Mouse (Mus musculus) kidney, postnatal 36 days (tissue): Measurements from ENCODE around the gene Qdpr.
"Not testable (repeated sequence)": the region's sequence is repeated elsewhere in the genome, so short reads cannot be mapped to it uniquely, and the experiment has no call there.

Experiments used
- DNase-seq, 2 experiments: peaks; one replicate each; pipeline ENCODE4 v3.0.0; 2021 to 2022; ENCODE audit warnings: mixed read lengths in 2 of 2

The Qdpr gene

GRCm38 (mm10) chr5:45449206-45449605 is 830 bp downstream of the Qdpr start:
- DNase-seq: no peak

GRCm38 (mm10) chr5:45448676-45449075 is 1.4 kb downstream of the Qdpr start:
- peak in 1 of 2 experiments; percentile 60 for DNase-seq

GRCm38 (mm10) chr5:45444130-45444832 is 5.8 kb downstream of the Qdpr start:
- peak; percentile 80 to 84 for DNase-seq

GRCm38 (mm10) chr5:45441745-45442144 is 8.3 kb downstream of the Qdpr start:
- DNase-seq: peak in 1 of 2 experiments; percentile 31

- DNase-seq: no peak
Measured at GRCm38 (mm10) chr5:45441124-45441523, 8.9 kb downstream of the Qdpr start.

GRCm38 (mm10) chr5:45438301-45438700 is 11.7 kb downstream of the Qdpr start:
- DNase-seq: no peak

GRCm38 (mm10) chr5:45437826-45438225 is 12.2 kb downstream of the Qdpr start:
- DNase-seq: no peak

GRCm38 (mm10) chr5:45435967-45436950 is 13.8 kb downstream of the Qdpr start:
- DNase-seq: peak; percentile 55 to 82

GRCm38 (mm10) chr5:45427891-45428290 is 22.1 kb downstream of the Qdpr start:
- no peak for DNase-seq

- DNase-seq: no peak
Measured at GRCm38 (mm10) chr5:45426416-45427034, 23.5 kb downstream of the Qdpr start.

GRCm38 (mm10) chr5:45425771-45426170 is 24.3 kb downstream of the Qdpr start:
- DNase-seq: not testable (repeated sequence)

- DNase-seq: peak; percentile 47 to 85
Measured at GRCm38 (mm10) chr5:45424021-45424886, 25.8 kb downstream of the Qdpr start.

GRCm38 (mm10) chr5:45421881-45422844 is 27.9 kb downstream of the Qdpr start:
- DNase-seq: no peak

GRCm38 (mm10) chr5:45419841-45420638 is 30.0 kb downstream of the Qdpr start:
- DNase-seq: peak; percentile 66 to 71

GRCm38 (mm10) chr5:45417859-45418443 is 32.1 kb downstream of the Qdpr start:
- no peak for DNase-seq

GRCm38 (mm10) chr5:45416478-45416877 is 33.6 kb downstream of the Qdpr start:
- DNase-seq: no peak

GRCm38 (mm10) chr5:45406129-45406528 is 43.9 kb downstream of the Qdpr start:
- DNase-seq: no peak

- DNase-seq: peak; percentile 73 to 89
Measured at GRCm38 (mm10) chr5:45402632-45403031, 47.4 kb downstream of the Qdpr start.

- no peak for DNase-seq
Measured at GRCm38 (mm10) chr5:45384034-45384812, 65.8 kb downstream of the Qdpr start.
